Mouse (Mus musculus) layer of hippocampus, postnatal 10 days (tissue): Measurements from ENCODE around the gene Tmem165. TPM values are rescaled to one million over a fixed set of nuclear protein-coding genes. Genes with fewer than 3 reads are reported as not detected.

Source experiments
- DNase-seq, 2 experiments: peaks; one replicate each; pipeline ENCODE4 v3.0.0; 2021; ENCODE audit warnings: low spot score in 2 of 2
- total RNA-seq, 2 experiments: library from RNA; stranded (reverse); gene quantifications; 2 replicates each; pipeline ENCODE4 v1.2.3; 2021

Gene Tmem165
- total RNA-seq, 2 experiments from 2014 or later, result 48.0 to 51.7 TPM

- DNase-seq, result no peak
Measured at GRCm38 (mm10) chr5:76170522-76170921, 13.2 kb upstream of the Tmem165 start.

DNA sequence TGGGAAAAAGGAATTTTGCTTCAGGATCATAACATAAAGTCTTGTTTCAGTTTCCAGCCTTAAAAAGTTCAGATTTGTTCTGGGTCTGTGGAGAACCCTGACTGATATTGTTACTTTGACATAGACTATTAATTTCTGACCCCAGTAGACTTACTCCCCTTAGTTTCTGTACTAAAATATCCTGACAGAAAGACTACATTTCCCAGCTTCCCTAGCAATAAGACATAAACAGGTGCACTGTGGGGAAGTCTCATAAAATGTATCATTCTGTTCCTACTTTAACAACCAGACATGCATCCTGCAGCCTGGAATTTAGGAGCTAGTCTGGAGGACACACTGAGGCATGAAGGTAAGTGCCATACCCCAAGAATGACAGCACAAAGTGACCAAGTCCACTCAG lies 12.6 kb upstream of the Tmem165 start:
- no peak for DNase-seq

- no peak for DNase-seq
Measured at GRCm38 (mm10) chr5:76175051-76175450, 8.6 kb upstream of the Tmem165 start.

DNA sequence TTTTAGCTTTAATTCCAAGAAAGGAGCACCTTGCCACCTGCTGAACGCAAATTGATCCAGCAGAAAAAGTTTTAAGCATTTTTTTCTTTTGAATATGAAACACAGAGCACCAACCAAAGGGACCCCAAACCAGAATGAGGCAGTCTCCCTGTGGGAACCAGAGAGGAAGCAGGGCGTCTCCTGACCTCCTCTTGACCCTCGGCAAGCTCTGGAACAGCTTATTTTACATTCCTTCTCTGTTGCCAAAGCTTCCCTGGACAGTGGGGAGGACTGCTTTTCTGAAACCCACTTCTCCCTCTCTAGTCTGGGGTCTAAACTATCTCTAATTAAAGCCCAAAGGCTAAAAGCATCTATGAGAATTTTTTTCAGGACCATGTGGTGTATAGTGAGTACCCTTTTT lies 7.3 kb upstream of the Tmem165 start:
- DNase-seq, result no peak

- DNase-seq, result no peak
Measured at GRCm38 (mm10) chr5:76176841-76177240, 6.8 kb upstream of the Tmem165 start.

- DNase-seq, result no peak
Measured at GRCm38 (mm10) chr5:76177664-76178063, 6.0 kb upstream of the Tmem165 start.

DNA sequence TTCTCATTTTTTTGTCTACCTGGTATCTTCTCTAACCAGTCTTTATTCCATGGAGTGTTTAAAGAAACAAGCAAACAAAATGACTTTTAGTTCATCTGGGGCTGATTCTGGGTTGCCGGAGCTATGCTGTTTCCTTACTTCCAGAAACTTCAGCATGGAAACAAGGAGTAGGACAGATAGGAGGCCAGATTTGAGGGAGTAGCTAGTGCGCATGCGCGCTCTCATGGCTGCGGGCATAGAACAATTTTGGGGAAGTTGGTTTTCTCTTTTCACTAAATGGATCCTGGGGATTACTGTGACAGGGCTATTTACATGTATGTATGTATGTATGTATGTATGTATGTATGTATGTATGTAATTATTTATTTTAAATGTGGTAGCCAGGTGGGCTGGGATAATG lies 4.5 kb upstream of the Tmem165 start:
- DNase-seq, result no peak

DNA sequence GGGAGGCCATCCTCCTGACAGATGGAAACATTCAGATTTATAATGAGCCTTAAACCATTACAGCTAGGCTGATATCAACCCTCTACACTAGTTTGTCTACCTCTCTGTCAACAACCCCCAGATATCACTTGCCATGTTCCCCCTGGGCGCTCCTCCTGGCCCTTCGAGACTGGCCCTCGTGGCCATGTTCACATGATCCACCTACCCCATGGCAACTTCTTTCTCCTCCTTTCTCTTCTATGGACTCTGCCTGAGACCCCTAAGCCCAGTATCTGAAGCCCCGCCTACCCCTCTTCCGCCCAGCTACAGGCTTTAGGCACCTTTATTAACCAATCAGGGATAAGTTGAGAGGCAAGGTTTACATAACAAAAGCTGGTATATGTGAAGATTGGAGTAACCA lies 3.9 kb upstream of the Tmem165 start:
- DNase-seq, result no peak

- DNase-seq, result no peak
Measured at GRCm38 (mm10) chr5:76182326-76182725, 1.4 kb upstream of the Tmem165 start.

DNA sequence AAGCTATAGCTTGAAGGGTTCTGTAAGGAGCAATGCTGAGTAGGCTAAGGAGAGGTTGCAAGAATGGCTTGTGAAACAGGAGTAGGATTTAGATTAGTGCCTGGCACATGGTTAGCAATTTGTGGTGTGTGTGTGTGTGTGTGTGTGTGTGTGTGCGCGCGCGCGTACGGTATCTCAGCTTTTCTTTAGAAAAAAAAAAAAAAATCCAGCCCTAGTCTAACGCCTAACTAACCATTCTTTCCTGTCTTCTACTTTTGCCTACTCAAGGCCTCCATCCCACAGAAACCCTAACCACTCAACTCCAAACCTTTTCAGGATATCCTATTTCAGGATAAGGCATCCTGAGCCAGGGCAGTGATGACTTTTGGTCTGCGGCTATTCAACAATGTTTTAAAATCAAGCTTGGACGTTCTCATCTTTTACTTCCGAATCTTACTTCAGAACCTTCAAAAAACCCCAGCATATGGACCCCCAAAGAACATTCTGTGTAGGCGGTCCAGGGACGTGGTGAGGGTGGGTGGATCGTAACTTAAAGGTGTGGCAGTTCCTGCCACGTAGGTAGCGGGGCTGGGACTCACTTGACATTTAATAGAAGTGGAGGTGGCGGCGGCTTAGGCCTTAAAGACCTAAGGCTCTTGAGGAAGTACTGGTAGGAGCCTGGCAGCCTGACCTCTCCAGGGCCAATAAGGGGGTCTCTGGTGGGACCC lies 484 bp upstream of the Tmem165 start:
- no peak for DNase-seq

DNA sequence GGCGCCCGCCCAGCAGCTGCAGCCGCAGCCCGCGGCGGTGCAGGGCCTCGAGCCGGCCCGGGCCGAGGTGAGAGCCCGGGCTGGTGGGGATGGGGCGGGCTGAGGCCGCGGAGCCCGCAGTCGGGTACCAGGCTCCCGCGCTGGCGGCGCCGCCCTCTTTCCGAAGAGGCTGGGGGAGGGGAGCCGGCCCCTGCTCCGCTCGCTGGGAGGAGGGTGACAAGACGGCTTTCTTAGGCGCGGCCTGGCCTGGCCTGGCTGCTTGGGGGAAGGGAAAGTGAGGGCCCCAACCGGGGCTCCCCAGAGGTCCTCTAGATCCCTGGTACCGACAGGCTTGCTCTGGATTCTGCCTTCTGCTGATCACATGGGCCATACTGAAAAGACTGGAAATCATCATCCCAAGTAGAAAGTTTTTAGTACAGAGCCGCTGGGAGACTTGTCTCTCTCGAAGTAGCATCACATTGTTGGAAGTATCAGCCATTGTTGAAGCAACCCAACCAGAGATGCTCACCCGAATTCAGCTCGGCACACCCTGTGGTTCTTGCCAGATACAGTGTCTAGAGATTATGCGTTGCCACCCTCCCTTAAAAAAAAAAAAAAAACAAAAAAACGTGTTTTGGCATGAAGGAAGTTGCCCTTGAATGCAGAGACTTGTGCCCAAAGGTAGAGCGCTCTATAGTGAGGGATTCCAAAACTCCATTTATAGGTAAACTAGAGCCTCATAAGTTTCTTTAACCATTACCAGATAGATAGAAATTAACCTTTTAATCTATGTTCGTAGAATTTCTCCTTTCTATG lies 803 bp downstream of the Tmem165 start:
- DNase-seq, result peak; percentile 57 to 73

DNA sequence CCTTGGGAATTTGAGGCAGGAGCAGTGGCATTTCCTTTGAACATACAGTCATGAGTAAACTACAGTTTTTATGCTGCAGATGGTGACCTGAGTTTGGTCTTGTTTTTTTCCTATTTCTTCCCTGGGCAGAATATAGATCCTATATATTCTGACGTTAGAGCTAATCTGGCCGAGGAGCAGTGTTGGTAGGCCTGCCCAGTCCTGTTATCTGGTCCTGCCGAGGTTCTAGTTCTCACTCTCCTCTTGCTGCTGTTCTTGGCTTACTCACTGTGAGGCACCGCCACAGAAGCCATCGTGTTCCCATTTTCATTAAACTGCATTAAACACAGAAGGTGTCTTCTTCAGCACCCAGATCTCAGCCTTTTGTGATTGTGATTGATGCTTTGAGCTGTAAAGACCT lies 4.2 kb downstream of the Tmem165 start:
- DNase-seq, result no peak

- DNase-seq, result no peak
Measured at GRCm38 (mm10) chr5:76190609-76191008, 6.9 kb downstream of the Tmem165 start.

DNA sequence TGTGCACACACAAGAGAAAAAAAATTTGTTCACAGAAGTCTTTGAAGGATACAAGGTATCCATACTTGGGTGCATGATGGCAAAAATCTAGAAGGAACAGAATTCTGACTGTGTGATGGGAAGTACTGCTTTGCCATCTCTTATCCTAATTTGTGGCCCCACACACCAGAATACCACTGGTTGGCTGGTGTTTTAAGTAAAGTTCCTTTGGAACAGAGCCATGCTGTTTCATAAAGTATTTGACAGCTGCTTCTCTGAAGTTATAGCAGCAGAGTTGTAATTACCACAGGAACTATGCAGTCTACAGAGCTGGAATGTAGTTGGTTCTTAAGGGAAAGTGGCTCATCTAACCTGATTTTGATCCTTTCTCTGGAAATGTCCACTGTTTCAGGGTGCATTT lies 9.4 kb downstream of the Tmem165 start:
- no peak for DNase-seq

DNA sequence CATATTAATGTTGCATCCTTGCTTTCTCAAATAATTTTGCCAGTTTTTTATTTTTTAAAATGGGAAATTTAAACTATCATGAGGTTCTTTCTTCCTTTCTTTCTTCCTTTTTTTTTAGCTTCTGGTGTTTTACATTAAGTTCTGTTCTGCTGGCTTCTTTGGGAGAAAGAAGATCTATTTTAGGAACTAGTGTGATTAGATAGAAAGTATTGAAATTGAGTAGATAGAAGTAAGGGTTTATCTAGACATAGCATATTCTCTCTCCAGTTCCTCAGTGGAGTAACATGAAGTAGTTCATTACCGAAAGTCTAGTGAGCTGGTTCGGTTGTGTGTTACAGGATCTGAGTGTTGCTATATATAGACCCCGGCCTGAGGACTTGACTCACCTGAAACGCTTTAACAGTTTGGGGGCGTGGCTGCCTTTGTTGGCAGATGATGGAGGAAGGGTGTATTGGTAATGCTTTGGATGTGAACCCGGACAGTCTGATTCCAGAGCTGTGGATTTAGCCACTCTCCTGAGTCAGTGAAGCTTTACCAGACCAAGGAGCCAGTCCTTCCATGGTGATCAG lies 10.8 kb downstream of the Tmem165 start:
- no peak for DNase-seq

DNA sequence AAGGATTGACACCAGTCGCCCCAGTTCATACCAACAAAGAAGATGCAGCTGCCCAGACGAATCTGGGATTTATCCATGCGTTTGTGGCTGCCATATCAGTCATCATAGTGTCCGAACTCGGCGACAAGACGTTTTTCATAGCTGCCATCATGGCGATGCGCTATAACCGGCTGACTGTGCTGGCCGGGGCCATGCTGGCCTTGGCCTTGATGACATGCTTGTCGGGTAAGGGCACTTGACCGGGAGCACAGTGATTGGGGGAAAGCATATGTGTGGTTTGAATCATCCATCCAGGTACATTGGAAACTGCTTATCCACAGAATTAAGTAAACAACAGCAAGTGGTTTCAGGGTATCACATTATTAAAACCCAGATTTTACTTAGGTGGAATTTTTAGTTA lies 15.7 kb downstream of the Tmem165 start:
- DNase-seq, result no peak

DNA sequence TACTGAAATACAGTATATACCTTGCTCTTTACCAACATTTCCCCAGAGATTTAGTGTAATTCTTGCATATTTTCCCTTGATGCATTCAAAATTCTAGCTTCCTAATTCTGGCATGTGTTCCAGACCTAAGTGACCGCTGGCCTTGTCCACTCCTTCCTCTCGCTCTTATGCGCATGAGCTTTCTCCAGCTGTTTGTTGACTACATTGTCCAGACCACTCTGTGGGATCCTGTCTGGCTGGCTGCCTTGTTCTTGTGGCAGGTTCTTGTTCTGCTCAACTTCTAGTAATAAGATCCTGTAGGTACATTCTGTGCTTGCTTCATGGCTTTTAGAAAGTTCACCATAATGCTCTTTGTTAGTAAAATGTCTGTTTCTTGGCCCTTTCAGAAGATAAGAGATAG lies 19.5 kb downstream of the Tmem165 start:
- DNase-seq, result no peak

DNA sequence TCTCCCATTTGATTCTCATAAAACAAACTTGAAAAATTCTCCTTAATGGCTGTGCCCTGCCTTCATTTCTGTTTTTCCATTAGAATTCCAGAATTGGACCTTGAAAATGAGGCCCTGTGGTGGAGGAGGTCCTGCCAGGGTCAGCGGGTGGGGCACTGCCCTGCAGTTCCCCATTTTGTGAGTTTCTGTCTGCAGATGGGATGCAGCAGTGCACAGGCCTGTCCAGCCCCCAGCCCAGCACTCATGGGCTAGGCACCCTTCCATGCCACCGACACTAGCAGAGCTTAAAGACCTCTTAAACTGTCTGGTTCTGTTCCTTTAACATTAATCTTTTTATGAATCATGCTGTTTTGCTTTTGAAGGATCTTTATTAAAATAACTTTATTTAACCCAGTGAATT lies 22.2 kb downstream of the Tmem165 start:
- no peak for DNase-seq

DNA sequence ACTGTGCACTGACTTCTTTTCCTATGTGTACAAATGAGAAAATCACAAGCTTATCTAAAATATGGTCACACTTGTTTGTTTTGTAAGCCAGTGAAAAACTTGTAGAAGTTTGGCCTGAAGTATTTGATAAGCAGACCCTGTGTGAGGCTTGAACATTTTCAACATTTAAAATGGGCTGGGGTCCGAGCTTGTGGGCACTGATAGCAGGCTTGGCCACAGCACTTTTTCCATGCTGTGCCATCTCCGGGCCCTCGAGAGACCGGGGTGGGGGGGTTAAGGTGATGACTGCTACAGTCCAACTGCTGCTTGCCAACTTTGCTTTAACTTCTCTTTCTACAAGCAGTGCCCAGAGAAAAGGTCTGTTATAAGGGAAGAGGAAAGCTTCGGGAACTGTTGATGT lies 24.4 kb downstream of the Tmem165 start:
- DNase-seq, result no peak

DNA sequence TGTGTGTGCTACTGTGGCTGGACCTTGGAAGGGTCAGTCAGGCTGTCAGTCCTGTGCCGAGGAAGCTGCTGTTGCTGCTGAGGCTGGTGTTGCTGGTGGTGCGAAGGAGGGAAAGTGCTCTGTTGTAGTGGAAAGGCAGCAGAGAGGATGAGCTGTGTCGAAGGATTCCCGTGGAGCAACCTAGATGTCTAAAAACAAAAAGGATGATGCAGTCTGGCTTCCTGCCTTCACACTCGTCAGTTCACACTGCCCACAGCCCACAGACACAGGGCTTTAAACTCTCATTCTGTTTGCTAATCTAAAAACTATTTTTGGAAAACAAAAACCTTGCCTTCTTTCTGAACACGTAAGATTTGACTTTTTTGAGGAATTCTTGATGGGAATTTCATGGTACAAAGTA lies 33.0 kb downstream of the Tmem165 start:
- DNase-seq, result no peak

GRCm38 (mm10) chr5:76231171-76231855 lies 47.6 kb downstream of the Tmem165 start:
- DNase-seq, result no peak

DNA sequence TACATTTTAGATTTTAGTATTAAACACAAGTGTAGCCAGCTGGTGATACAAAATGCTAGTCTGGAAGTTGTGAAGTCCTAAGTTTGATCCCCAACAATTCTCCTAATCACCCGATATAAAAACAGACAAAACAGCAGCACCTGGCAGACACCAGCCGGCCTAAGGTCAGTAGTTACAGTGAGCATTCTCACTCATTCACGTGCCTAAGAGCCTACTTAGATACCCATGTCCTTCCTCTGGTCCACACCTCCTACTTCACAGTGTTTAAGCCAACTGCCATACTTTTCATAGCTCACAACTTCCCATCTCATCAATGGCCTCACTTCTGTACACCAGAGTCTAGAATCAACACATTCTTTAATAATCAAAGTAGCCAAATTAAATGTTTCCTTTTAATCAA lies 59.6 kb downstream of the Tmem165 start:
- no peak for DNase-seq
